Mouse (Mus musculus) left cerebral cortex, postnatal 36 days (tissue): ENCODE results near the gene Gm49395. TPM values are rescaled to one million over a fixed set of nuclear protein-coding genes. Genes with fewer than 3 reads are reported as not detected.

Experiments used
- DNase-seq, 2 experiments: peaks; one replicate each; pipeline ENCODE4 v3.0.0; 2021 to 2022; ENCODE audit warnings: low spot score in 2 of 2, mixed read lengths in 1 of 2
- intact Hi-C: fragments of 180-260 bp; cut with DNase I; formaldehyde crosslinking; loops from one replicate; pipeline ENCODE4 v1.15.1; 2025
- total RNA-seq, 2 experiments: library from RNA; stranded (reverse); gene quantifications; 2 replicates each; pipeline ENCODE4 v1.2.3; 2021

Gene Gm49395
- total RNA-seq, 2 experiments from 2014 or later = 1.7 to 3.5 TPM

DNA sequence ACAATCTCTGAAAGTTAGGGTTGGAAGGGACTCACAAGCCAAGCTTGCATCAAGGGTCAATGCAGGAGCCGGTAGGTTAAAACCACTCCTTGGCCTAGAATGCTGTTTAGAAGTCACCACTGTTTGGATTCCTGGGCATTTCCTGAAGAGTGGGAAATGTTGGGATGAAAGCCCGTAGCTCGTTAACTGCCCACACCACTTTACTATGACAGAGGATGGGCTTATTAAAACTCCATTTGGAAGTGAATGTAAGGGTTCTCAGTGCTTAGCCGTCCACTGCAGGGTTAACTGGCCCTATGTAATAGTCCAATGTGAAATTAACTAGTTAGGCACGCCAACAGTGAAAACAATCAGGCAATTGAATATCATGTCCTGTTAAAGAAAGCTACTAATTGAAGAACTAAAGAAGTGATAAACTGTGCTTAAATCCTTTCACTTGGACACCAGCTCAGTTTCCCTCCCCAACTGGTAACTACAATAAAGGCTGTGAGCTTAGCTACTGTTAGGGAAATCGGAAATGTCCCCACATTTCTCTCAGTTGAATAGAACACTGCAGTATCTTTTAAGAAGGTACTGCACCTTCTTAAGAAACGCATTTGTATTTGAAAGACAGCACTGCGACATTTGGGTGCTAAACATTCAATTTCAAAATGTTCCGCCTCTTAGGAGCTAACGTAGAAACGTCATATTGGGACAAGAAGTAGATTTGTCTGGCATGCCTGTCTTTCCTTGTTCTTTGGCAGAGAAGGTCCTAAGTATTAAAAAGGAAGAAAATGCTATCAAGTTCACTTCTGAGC is 1.1 kb downstream of the Gm49395 start:
- intact Hi-C loops = no loop called here
- DNase-seq = no peak

DNA sequence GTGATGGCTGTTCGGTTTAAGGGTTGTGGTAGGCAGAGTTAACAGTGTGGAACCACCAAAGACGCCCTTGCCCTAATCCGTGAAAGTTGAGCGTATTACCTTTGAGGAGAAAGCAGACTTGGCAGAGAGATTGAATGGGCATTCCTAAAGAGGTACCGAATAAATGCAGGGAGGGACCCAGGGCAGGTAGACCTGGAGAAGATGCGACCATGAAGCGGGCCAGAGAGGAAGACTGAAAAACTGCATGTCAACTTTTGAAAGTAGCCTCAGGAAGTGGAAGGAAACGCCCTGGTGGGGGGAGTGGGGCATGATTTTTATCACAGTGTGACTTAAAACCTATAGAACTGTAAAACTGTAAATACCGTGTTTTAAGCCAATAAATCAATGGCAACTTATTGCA is 2.3 kb downstream of the Gm49395 start:
- intact Hi-C loops = loop anchor here (5.0 kb wide), 1 partner anchor 112 kb away; no protein-coding TSS in a partner anchor
- DNase-seq = no peak

DNA sequence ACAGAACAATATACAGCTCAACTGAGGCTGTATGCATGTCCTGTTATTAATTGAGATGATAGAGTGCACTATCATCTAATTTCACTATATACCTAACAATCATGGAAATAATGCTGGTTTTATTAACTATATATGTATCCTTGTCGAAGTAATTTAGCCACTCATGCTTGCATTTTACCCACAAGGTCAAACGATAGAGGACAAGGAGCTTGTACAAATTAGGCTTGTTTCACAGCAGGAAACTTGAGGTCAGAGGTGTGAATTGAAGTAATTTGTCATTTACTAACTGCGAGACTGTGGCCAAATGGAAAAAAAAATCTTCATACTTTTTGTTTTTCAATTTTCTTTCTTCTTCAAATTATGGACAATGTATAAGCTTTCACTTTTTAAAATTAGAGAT is 3.5 kb downstream of the Gm49395 start:
- intact Hi-C loops = loop anchor here (5.0 kb wide), 1 partner anchor 111 kb away; no protein-coding TSS in a partner anchor
- DNase-seq = no peak

DNA sequence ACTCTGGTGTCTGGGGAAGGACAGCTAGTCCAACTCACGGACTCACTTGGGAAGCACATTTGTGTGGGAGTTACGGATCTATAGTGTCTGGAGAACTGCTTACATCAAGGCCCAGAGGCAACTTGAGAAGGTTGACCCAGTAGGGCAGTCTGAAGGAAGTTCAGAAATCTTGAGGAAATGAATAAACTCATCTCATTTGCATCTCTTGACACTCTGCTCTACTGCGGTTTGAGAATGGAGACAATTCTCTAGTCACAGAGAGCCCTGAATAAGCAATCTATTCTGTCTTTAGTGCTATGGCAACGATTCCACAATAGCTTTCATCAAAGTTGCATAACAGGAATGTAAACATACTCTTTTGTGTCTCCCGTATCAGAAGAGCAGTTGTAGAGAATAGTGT is 4.8 kb downstream of the Gm49395 start:
- intact Hi-C loops = loop anchor here (5.0 kb wide), 1 partner anchor 110 kb away; no protein-coding TSS in a partner anchor

DNA sequence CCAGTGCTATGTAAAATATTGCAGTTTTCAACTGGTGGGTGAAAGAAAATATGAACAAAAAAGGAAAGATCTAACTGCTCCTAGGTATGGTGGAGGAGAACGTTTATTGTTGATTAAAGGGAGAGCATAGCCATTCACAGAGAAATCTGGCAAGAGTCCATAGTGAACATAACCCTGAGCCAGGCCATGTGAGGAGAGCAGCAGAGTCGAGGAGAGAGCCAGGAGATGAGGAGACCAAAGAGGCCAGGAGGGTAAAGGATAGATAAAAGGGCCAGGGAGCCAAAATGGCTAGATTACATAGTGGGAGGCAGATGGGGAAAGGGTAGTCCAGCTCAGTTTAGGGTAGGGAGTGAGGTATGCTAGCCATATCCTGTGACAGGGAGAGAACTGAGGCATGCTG is 5.5 kb downstream of the Gm49395 start:
- intact Hi-C loops = loop anchor here (5.0 kb wide), 1 partner anchor 109 kb away; no protein-coding TSS in a partner anchor
- DNase-seq = no peak

More for the DNA sequence above, 4.8 kb downstream of the Gm49395 start:
- DNase-seq = no peak

DNA sequence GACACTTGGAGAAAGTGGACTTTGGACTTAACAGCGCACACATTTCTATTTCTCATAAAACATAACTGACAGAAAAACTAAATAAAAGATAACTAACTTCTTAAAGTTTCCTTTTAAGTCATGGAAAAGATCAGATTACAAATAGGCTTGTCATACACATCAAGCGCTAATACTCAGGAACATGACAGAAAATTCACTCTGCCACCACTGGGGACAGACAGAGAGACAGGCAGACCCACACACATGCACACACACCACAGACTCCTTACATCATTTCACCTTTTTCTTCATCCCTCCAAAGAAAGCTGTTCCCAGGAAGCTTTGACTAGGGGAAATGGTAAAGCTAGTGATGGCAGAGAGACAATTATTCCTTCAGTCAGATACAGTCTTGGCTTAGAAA is 6.3 kb downstream of the Gm49395 start:
- no peak for DNase-seq
- intact Hi-C loops = loop anchor here (5.0 kb wide), 1 partner anchor 108 kb away; no protein-coding TSS in a partner anchor

DNA sequence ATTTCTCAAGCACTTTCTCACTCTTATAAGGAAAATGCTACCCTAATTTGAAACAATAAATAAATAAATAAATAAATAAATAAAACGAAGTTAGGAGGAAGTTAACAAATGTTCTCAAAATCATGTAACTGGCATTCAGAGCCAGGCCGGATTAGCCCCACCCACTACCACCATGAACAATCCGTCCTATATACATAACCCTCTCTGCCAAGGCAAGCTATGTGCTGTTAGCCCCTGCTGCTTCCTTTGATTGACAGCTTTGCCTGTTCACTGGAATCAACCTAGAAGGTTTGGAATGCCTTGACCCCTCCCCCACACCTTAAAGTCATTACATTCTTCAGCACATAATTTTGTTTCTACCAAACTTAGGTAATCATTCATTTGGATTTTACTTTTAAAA is 10.2 kb downstream of the Gm49395 start:
- intact Hi-C loops = no loop called here

DNA sequence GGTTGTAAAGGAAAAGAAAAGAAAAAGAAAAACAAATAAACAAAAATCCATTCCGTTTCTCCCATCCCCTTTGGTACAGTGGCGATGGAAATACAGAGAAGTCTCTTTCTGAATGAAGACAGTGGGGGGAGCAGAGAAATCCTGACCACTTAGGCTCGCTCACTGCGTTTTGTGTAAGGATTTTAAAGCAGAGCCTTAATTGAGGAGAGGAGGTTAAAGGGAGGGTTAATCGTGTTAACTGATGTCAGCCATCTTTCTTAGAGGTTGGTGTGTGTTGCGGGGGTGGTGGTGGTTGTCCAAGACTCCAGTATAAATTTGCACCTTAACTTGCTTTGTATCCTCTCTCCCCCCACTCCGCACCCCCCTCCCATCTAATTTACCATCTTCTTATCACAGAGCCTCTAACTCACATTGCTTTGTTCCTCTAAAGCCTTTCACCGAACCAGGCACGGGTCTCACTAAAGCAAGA is 10.7 kb downstream of the Gm49395 start:
- intact Hi-C loops = no loop called here

More for the DNA sequence above, 10.2 kb downstream of the Gm49395 start:
- DNase-seq = no peak

DNA sequence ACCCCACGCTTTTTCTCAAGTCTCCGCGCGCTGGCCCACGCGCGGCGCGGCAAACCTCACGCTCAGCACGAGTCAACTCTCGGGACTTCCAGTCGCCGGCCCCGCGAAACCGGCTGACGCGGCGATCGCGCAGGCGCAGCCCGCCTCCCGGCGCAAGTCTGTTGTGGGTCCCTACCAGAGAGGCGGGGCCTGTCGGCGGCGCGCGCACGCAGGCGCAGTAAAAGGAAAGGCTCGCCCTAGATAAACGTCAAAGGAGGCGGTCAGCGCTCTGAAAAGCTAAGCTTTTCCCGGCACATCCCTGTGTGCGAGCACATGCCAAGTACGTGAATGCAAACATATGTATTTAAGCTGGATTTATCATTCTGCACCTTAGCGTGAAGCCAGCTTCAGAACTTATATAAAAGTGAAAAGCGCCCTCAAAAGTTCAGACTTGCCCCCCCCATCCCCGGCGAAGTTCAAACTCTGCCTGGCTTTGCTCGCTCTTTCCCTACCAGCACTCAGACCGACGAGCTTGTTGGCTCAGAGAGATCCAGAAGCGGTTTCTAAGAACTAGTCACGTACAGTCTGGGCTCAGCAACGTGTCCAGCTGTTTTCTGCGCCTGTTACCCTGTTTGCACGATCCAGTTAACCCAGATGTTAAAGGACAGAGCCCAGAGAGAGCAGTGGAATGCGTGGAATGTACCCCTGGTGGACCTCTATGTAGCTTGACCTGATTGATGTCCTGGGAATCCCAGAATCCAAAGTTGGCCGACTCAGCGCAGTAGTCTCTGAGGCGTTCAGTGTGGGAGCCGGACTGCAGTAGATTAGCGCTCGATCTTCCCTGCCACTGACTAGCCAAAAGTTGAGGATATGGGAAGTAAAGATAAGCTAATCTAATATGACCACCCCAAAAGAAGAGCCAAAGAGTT is 11.4 kb downstream of the Gm49395 start, which contains the start of gene Pelo:
TSS of gene Pelo (minus strand) at position 118 of the 908 bp plus-strand sequence.
- intact Hi-C loops = no loop called here
- peak; percentile 94 for DNase-seq

More for the DNA sequence above, 10.7 kb downstream of the Gm49395 start:
- DNase-seq = no peak

DNA sequence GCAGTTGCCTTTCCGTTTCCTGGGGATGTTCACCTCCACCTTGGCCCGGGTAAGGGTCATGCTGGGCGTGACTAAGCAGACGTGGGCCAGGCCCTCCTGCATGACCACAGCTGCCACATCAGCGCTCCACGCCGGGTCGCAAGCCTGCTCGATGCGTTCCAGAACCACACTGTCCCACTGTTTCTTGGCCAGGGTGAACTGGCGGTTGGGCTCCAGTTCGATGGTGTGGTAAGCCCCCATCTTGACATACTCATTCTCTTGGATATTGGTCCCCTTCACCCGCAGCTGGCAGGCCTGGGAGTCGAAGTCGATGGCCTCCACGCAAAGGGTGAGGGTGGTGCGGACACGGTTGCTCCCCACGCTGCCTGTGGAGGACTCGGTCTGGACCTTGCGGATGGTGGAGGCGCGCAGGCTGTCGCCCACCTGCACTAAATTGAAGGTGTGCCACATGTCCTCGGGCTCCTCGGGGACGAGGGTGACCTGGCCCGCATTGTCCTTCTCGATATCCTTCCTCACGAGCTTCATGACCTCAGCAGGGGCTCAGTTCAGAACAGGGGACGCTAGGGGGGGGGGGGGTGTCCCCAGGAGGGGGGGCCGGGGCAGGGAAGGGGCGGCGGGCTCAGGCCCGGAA is 12.2 kb downstream of the Gm49395 start:
- intact Hi-C loops = no loop called here

DNA sequence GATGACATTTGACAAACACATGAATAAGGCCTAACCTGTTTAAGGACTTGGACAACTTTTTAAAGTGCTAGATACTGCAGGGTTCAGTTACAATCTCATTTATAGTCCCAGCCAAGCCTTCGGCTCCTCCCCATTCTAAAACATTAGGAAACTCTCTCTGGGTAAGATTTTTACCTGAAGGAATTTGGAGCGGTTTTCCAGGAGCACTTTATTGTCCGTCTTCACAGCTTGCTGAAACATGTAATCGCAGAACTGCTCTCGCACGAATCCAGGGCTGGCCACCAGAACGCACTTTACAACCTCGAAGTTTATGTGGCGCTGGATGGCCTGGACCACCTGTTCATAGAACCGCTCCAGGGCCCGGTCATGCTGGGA is 12.7 kb downstream of the Gm49395 start:
- intact Hi-C loops = no loop called here
- no peak for DNase-seq

More for the DNA sequence above, 12.2 kb downstream of the Gm49395 start:
- DNase-seq = peak; percentile 11 to 22

DNA sequence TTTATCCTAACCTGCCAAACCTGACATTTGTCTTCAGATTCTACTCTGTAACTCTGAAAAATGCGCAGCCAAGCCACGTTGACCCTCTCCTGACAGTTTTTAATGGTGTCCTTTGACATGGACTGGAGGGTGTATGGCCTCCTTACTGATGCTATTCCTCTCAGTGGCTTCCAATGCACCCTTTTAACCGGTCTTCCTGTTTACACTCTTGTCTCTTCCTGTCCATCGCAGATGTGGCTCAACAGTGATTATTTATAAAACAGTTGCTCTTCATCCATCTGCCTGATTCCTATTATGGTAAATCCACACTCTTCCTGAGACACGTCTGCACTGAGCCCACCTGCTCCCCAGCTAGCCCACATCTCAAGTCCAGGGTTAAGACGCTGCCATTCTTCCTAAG is 15.7 kb downstream of the Gm49395 start:
- intact Hi-C loops = no loop called here
- no peak for DNase-seq

DNA sequence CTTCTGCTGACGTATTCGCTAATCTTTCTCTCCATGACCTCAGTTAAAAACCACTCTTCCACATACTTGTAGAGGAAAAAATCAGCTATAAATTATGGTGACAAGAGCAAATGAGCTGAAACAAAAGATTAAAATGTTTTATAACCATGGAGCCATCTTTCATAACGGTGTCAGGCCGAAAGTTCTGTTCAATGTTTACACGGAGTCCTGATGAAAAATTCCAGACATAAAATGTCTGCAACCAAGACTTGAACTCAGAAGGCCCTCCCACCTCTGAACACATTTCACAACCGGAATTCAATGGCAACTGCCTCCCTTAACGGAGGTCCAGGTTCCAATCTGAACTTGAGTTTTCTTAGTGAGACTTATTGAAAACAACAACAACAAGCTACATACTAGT is 19.4 kb downstream of the Gm49395 start:
- intact Hi-C loops = no loop called here
- no peak for DNase-seq

DNA sequence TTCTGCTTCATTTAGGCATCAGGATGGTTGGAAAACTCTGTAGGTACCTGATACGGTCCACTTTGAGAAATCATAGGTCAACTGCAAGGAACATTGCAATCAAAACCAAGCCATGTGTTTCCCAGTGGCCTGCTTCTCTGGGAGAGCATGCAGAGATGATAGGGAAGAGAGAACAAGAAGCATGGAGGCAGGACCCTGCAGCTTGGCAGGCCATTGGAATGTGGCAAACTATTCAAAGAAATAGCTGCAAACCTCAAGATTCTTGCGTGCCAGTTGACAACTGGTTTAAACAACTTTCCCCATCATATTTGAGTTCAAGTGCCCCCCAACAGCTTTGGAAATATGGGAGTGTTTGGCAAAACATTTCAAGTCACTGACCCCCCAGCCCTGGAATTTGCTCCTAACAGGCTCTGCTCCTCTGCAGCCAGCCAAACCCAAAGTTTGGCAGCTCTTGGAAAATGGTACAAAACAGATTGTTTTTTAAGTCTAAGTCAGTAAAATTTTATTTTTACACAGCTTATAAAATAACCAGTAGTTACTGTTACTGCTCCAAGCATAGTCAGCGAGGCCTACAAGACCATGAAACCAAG is 21.6 kb downstream of the Gm49395 start:
- intact Hi-C loops = no loop called here
- no peak for DNase-seq

DNA sequence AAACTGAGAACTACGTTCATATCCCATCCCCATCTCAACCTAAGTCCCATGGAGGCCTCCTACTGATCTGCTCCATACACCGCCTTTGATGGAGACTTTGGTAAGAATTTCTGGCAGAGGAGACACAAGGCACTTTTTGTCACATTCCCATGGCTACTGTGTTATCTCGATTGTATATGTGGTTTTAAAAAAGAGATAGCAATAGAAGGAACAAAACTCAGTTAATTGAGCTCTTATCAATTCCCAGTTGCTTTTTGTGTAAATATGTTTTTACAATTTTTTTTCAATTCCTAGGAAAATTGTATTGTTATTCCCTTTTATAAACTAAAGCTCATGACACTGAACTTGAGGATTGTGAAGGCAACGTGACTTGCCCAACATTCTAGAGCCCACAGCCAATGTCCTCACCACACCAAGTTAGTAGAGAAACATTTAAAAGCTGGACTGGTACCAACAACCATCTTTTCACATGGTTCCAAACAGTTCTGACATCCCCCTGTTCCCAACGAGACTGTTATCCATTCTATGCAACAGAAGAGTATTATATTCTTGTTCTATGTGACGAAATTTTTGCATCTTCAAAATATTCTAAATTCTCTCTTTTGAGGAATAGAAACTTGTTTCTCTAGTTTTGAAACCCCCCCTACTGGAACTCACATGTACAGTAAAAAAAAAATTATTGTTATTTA is 22.6 kb downstream of the Gm49395 start:
- DNase-seq = no peak
- intact Hi-C loops = no loop called here

DNA sequence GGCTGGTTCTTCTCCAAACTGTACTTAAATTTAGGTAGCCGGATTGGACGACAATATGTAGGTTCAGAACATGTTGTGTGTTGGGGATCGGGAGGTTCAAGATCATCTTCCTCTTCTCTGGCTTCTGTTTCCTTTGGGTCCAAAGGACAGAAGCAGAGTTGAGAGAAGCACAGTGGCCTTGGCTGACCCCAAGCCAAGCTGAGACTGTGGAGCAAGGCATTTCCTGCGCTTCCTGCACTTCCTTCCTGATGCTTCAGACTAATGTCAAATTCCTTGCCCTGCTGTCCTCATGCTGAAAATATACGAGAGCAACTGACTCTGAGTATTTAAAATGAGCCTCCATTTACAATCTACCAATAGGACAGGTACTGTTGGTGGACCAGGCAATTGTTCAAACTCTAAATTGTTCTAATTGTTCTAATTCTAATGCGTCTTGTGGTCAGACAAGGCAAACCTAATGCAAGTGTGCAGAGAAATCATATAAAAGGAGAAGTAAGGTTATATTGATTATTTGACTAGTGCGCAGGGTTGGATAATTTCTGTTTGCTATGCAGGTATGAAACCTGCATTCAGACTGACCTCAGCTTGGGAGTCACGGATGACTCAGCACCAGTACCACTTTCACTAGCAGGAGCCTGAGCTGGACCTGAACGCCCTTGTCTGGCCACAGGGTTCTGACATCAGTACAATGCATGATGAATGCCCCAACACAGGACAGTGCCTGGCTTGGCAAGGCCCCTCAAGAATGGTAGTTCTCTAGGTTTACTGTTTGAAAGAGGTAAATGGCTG is 24.2 kb downstream of the Gm49395 start:
- DNase-seq = no peak
- intact Hi-C loops = no loop called here

DNA sequence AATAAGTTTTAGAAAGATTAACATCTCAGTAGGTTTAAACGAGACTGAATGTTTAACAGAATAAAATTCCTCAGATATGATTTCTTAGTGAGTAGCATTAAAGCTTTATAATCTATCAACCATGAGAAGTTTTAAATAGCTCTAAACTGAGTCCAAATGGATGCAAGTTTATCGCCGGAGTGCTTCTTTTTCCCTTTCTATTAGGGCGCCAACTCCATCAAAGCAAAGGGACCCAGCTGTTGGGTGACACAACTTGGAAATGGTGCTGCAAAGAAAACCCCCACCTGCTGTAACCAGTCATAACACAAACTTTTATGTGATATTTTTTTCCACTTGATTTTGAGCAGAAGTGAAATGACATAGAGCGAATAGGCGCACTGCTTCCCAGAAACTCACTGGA is 29.3 kb downstream of the Gm49395 start:
- no peak for DNase-seq
- intact Hi-C loops = no loop called here

DNA sequence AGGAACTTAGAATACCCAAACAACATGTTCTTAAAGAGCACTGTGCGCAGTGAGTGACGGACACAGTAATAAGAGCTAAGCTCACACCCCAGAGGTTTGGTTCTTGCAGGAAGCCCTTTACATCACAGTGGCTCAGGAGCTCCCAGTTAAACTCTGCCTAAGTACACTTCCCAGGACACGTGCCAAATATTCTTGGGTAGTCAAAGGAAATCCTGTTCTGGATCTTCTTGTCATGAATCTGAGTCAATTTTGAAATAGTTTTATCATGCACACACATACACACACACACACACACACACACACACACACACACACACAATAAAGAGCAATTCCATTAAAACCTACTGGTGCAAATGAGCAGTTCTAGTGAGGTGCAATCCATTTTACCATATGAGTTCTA is 30.3 kb downstream of the Gm49395 start:
- intact Hi-C loops = no loop called here
- DNase-seq = no peak
